Mouse (Mus musculus) liver, postnatal 0 days (tissue): Measurements from ENCODE around the gene Foxo3. TPM values are rescaled to one million over a fixed set of nuclear protein-coding genes. Genes with fewer than 3 reads are reported as not detected.

Experiments
- ATAC-seq: fragments of 200-750 bp; cut with Nextera tagmentation; 2 replicates; pipeline ENCODE4 v1.8.0; 2017; ENCODE audit warnings: mild to moderate bottlenecking, moderate library complexity
- DNase-seq: peaks from one replicate; pipeline ENCODE4 v3.0.0-alpha.2; 2016
- H3K27ac ChIP-seq: fragments of 300-500 bp; sonication (generic); 2 replicates; pipeline ENCODE4 v1.5.1; 2014; ENCODE audit warnings: antibody characterized with exemption, moderate library complexity, mild to moderate bottlenecking, low read depth
- H3K27me3 ChIP-seq: fragments of 300-500 bp; sonication (generic); 2 replicates; pipeline ENCODE4 v1.6.1; 2014; ENCODE audit warnings: low read length, control low read depth, mixed read lengths; ENCODE audit not compliant: insufficient read depth
- H3K36me3 ChIP-seq: fragments of 300-500 bp; sonication (generic); replicated peaks from 2 replicates; pipeline ENCODE4 v1.6.1; 2014; ENCODE audit warnings: mild to moderate bottlenecking, control low read depth, low read length, moderate library complexity, mixed read lengths; ENCODE audit not compliant: insufficient read depth
- H3K4me1 ChIP-seq: fragments of 300-500 bp; sonication (generic); 2 replicates; pipeline ENCODE4 v1.6.1; 2014; ENCODE audit warnings: antibody characterized with exemption, mild to moderate bottlenecking, control low read depth; ENCODE audit not compliant: insufficient read depth
- H3K4me2 ChIP-seq: fragments of 300-500 bp; sonication (generic); 2 replicates; pipeline ENCODE4 v1.6.1; 2014; ENCODE audit warnings: low read depth, mild to moderate bottlenecking, low read length, moderate library complexity, mixed read lengths
- H3K4me3 ChIP-seq: fragments of 300-500 bp; sonication (generic); 2 replicates; pipeline ENCODE4 v1.5.1; 2014; ENCODE audit warnings: low read depth, low read length
- H3K9ac ChIP-seq: fragments of 300-500 bp; sonication (generic); replicated peaks from 2 replicates; pipeline ENCODE4 v1.6.1; 2014; ENCODE audit warnings: mild to moderate bottlenecking, moderate library complexity
- H3K9me3 ChIP-seq: fragments of 300-500 bp; sonication (generic); 2 replicates; pipeline ENCODE4 v1.6.1; 2016; ENCODE audit warnings: mild to moderate bottlenecking, control low read depth, low read length, mixed read lengths
- CTCF ChIP-seq: sonication (generic); IDR thresholded peaks from 2 replicates; pipeline ENCODE4 v1.5.1; 2016; ENCODE audit warnings: antibody characterized with exemption, low read depth
- EP300 ChIP-seq: IDR thresholded peaks from 2 replicates; pipeline ENCODE4 v1.6.1; 2016; ENCODE audit warnings: antibody characterized with exemption, low read depth, mild to moderate bottlenecking
- WGBS: fragments of 180-500 bp; shearing (Covaris S2); extraction: QIAGEN DNeasy Blood & Tissue Kit; methylation state at CpG from one replicate; pipeline ENCODE4 v1.1.7; 2014; ENCODE audit not compliant: insufficient replicate concordance; 5-methylcytosine and 5-hydroxymethylcytosine counted together
- polyA plus RNA-seq: library from polyadenylated mRNA; unstranded; fragments of >200 nt; fragmentation: Nextera tagmentation; extraction: Ambion mirVana; gene quantifications from 2 replicates; pipeline ENCODE4 v1.2.1, GENCODE M21; 2015

Foxo3 gene
- polyA plus RNA-seq, 1 experiment from 2014 or later = 8.4 TPM

- Histone ChIP-seq H3K4me3 (no peak overlapping the region), H3K4me1 (peaks cover 3% of the 10 kb centered on the region; the same call in 1 of the 2 replicates), H3K4me2 (no peak overlapping the region), H3K9ac (no peak overlapping the region), H3K27ac (no peak overlapping the region), H3K9me3 (no peaks in the 10 kb centered on the region), H3K27me3 (no peaks in the 10 kb centered on the region), H3K36me3 (no peaks in the 10 kb centered on the region)
- WGBS = 64% methylated on average over 4 of the region's 4 CpGs
- DNase-seq = no peak
- 0 out of 2 replicates have a peak, but pooled peaks have one; percentile 28 for TF ChIP-seq EP300
- peak; percentile 35 for TF ChIP-seq CTCF
- peak; percentile 82 for ATAC-seq
Observed at GRCm38 (mm10) chr10:42296559-42296958, 20.0 kb upstream of the Foxo3 start.

- Histone ChIP-seq H3K9ac (no peak overlapping the region), H3K9me3 (no peaks in the 10 kb centered on the region), H3K4me2 (no peak overlapping the region), H3K4me1 (peaks cover 3% of the 10 kb centered on the region; the same call in 1 of the 2 replicates), H3K36me3 (no peaks in the 10 kb centered on the region), H3K27me3 (no peaks in the 10 kb centered on the region), H3K27ac (no peak overlapping the region), H3K4me3 (no peak overlapping the region)
- 10% methylated on average over 1 of the region's 1 CpGs for WGBS
- DNase-seq = no peak
- peak; percentile 65; the same call in 1 of the 2 replicates for ATAC-seq
- TF ChIP-seq EP300 (no peak), CTCF (peak; percentile 81)
Observed at GRCm38 (mm10) chr10:42295028-42295427, 18.5 kb upstream of the Foxo3 start.

GRCm38 (mm10) chr10:42294392-42294791, 17.8 kb upstream of the Foxo3 start:
- DNase-seq (no peak), ATAC-seq (no peak)
- 27% methylated on average over 2 of the region's 2 CpGs for WGBS
- Histone ChIP-seq H3K4me3 (no peak overlapping the region), H3K9ac (no peak overlapping the region), H3K4me2 (no peak overlapping the region), H3K36me3 (no peaks in the 10 kb centered on the region), H3K27me3 (no peaks in the 10 kb centered on the region), H3K9me3 (no peaks in the 10 kb centered on the region), H3K27ac (no peak overlapping the region), H3K4me1 (peaks cover 3% of the 10 kb centered on the region; the same call in 1 of the 2 replicates)
- TF ChIP-seq EP300 = no peak
- TF ChIP-seq CTCF = no peak

GRCm38 (mm10) chr10:42293877-42294276, 17.3 kb upstream of the Foxo3 start:
- Histone ChIP-seq H3K4me1 (peaks cover 3% of the 10 kb centered on the region; the same call in 1 of the 2 replicates), H3K27ac (no peak overlapping the region), H3K9ac (no peak overlapping the region), H3K9me3 (no peaks in the 10 kb centered on the region), H3K4me2 (no peak overlapping the region), H3K4me3 (no peak overlapping the region), H3K36me3 (no peaks in the 10 kb centered on the region), H3K27me3 (no peaks in the 10 kb centered on the region)
- DNase-seq = no peak
- no peak for ATAC-seq
- WGBS = 20% methylated on average over 4 of the region's 4 CpGs
- TF ChIP-seq CTCF (no peak), EP300 (no peak)

- Histone ChIP-seq H3K9me3 (no peaks in the 10 kb centered on the region), H3K4me1 (peaks cover 3% of the 10 kb centered on the region; the same call in 1 of the 2 replicates), H3K4me3 (no peak overlapping the region), H3K27ac (no peak overlapping the region), H3K4me2 (no peak overlapping the region), H3K27me3 (no peaks in the 10 kb centered on the region), H3K36me3 (no peaks in the 10 kb centered on the region), H3K9ac (no peak overlapping the region)
- TF ChIP-seq CTCF (peak; percentile 94), EP300 (no peak)
- ATAC-seq (peak; percentile 49), DNase-seq (peak; percentile 79)
- WGBS = 61% methylated on average over 5 of the region's 5 CpGs
Observed at GRCm38 (mm10) chr10:42291360-42291759, 14.8 kb upstream of the Foxo3 start.

- H3K36me3 ChIP-seq = no peaks in the 10 kb centered on the region
- no peaks in the 10 kb centered on the region for H3K4me1 ChIP-seq
- no peak for TF ChIP-seq EP300
- no peak for TF ChIP-seq CTCF
- no peak overlapping the region for H3K27ac ChIP-seq
- no peak overlapping the region for H3K4me3 ChIP-seq
- no peak for DNase-seq
- no peak overlapping the region for H3K4me2 ChIP-seq
- ATAC-seq = no peak
- no peak overlapping the region for H3K9ac ChIP-seq
- H3K9me3 ChIP-seq = no peaks in the 10 kb centered on the region
- H3K27me3 ChIP-seq = no peaks in the 10 kb centered on the region
- WGBS = 60% methylated on average over 1 of the region's 1 CpGs
Observed at GRCm38 (mm10) chr10:42287666-42288065, 11.1 kb upstream of the Foxo3 start.
